Mouse (Mus musculus): Measurements from ENCODE around the gene Tfr2. TPM values are rescaled to one million over a fixed set of nuclear protein-coding genes. Genes with fewer than 3 reads are reported as not detected.

Tfr2 gene
- polyA plus RNA-seq, 1 experiment from 2014 or later = 4.2 TPM

DNA sequence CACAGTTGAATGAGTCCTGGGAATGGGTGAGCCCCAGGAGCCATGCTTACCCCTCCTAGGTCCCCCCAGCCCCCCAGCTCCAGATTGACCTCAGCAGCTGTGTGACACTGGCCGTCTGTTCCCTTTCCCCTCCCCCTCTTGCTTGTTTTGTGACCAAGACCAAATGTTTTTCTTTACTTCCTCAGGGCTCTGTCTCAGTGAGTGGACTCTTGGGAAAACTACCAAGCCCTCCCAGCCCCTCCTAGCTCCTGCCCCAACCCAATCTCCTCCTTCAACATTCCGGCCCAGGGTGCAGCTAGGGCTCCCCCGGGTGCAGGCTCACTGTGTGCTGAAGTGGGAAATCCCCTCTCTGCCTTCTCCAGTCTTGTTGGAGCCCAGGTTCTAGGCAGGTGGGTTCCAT lies 61.0 kb downstream of the Tfr2 start:
- ATAC-seq (ENCODE audit: low FRiP score) = no peak
- no peaks in the 10 kb centered on the region for H3K27me3 ChIP-seq (replicated peaks)
- peak overlapping the region; percentile 89 for H3K9ac ChIP-seq (replicated peaks)
- H3K27ac ChIP-seq (replicated peaks) = peak overlapping the region; percentile 60; the same call in 1 of the 2 replicates
- H3K4me1 ChIP-seq = peaks cover 43% of the 10 kb centered on the region
- peak overlapping the region; percentile 99 for H3K4me3 ChIP-seq (replicated peaks)
- H3K4me2 ChIP-seq = peak overlapping the region; percentile 96
- H3K9me3 ChIP-seq (replicated peaks) = no peaks in the 10 kb centered on the region
- 33% methylated on average over 3 of the region's 3 CpGs for WGBS
- peaks cover 17% of the 10 kb centered on the region for H3K36me3 ChIP-seq

DNA sequence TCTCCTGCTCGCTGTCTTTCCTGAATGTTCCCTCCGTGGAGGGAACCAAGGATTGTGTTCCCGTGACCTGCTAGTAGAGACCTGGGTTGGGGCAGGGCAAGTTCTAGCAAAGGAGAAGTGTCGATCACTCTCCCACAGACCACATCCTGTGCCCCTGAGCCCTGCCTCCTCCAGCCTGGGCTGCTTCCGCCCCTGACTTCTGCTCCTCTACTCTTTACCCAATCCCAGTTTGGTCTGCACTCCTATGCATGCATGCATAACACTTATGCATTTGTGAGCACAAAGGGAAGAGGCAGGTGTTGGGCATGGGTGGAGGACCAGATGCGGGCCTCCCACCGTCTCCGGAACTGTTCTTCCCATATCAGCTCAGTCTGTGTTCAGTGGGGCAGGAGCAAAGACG lies 61.5 kb downstream of the Tfr2 start:
- ATAC-seq (ENCODE audit: low FRiP score) = no peak
- H3K9ac ChIP-seq (replicated peaks) = peak overlapping the region; percentile 28; the same call in 1 of the 2 replicates
- H3K4me1 ChIP-seq = peaks cover 43% of the 10 kb centered on the region
- peaks cover 23% of the 10 kb centered on the region for H3K36me3 ChIP-seq
- no peaks in the 10 kb centered on the region for H3K9me3 ChIP-seq (replicated peaks)
- WGBS = 63% methylated on average over 9 of the region's 9 CpGs
- peak overlapping the region; percentile 96 for H3K4me2 ChIP-seq
- H3K27ac ChIP-seq (replicated peaks) = peak overlapping the region; percentile 38; the same call in 1 of the 2 replicates
- H3K27me3 ChIP-seq (replicated peaks) = no peaks in the 10 kb centered on the region
- no peak overlapping the region; the same call in 1 of the 2 replicates for H3K4me3 ChIP-seq (replicated peaks)

DNA sequence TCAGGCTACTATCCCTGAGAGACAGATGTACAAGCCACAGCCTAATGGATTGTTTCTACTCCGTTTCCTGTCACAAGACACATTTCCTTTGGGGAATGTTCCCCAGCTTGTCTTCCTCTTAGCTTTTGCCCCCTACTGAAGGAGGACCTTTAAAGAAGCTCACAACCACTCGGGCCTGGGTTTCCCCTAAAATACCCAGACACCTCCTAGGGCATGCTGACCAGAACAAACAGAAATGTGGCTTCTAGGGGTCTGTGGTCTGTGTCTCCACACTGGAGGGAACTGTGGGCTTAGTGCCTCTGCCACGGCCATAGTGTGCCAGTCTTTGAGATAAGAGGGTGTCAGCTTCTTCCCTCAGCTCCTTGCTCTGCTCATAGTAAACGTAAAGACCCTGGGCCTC lies 62.0 kb downstream of the Tfr2 start:
- H3K36me3 ChIP-seq = peaks cover 26% of the 10 kb centered on the region
- H3K4me2 ChIP-seq = peak overlapping the region; percentile 96
- no peaks in the 10 kb centered on the region for H3K27me3 ChIP-seq (replicated peaks)
- H3K27ac ChIP-seq (replicated peaks) = peak overlapping the region; percentile 41; the same call in 1 of the 2 replicates
- H3K4me1 ChIP-seq = peaks cover 43% of the 10 kb centered on the region
- peak overlapping the region; percentile 17; the same call in 1 of the 2 replicates for H3K9ac ChIP-seq (replicated peaks)
- H3K9me3 ChIP-seq (replicated peaks) = no peaks in the 10 kb centered on the region
- ATAC-seq (ENCODE audit: low FRiP score) = no peak
- H3K4me3 ChIP-seq (replicated peaks) = no peak overlapping the region
- WGBS = 69% methylated on average over 4 of the region's 4 CpGs

DNA sequence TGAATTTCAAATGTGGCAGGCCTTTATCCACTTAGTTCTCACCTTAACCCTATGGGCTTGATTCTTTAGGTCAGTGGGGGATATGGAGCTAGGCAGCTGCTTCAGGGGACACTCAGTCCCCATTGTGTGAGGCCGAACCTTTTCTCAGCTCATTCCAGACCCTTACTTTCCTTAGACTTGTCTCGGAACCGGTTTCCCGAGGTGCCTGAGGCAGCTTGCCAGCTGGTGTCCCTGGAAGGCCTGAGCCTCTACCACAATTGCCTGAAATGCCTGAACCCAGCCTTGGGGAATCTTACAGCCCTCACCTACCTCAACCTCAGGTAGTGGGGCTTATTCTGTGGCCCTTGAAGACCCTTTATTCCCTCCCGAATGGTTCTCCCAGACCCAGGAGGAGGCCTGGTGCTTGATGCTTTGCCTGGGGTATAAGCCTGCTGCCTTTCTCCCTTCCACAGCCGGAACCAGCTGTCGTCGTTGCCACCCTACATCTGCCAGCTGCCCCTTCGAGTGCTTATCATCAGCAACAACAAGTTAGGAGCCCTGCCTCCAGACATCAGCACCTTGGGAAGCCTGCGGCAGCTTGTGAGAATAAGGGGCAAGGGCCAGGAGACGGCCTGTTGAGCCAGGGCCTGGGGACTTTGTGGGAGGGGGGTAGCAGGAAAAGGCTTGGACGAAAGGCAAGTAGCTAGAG lies 63.9 kb downstream of the Tfr2 start:
- no peaks in the 10 kb centered on the region for H3K9me3 ChIP-seq (replicated peaks)
- ATAC-seq (ENCODE audit: low FRiP score) = no peak
- no peak overlapping the region for H3K4me2 ChIP-seq
- no peak overlapping the region for H3K27ac ChIP-seq (replicated peaks)
- peaks cover 46% of the 10 kb centered on the region for H3K36me3 ChIP-seq
- no peaks in the 10 kb centered on the region for H3K27me3 ChIP-seq (replicated peaks)
- no peak overlapping the region for H3K4me3 ChIP-seq (replicated peaks)
- H3K4me1 ChIP-seq = peaks cover 37% of the 10 kb centered on the region
- H3K9ac ChIP-seq (replicated peaks) = no peak overlapping the region; the same call in 1 of the 2 replicates
- WGBS = 82% methylated on average over 12 of the region's 12 CpGs

Small RNA genes lying within 50 kb of the gene (microRNA-seq; reads per million reads assigned to microRNA genes)
- gene Mir6418 = 1.2 reads per million

Other genes with a start within 250 kb of the Tfr2 start
- 26.5 and 26.8 TPM in 2 replicates for gene Slc12a9, start 236.2 kb upstream of the Tfr2 start, polyA plus RNA-seq (2015; fragmentation: Nextera tagmentation; extraction: Ambion mirVana)
- 6.9 and 11.5 TPM in 2 replicates for gene Ephb4, start 219.7 kb upstream of the Tfr2 start, polyA plus RNA-seq (2015; fragmentation: Nextera tagmentation; extraction: Ambion mirVana)
- gene Zan, start 92.8 kb upstream of the Tfr2 start, polyA plus RNA-seq (2015; fragmentation: Nextera tagmentation; extraction: Ambion mirVana) = 0.14 and 0.22 TPM in 2 replicates
- gene Pop7, start 67.3 kb upstream of the Tfr2 start, polyA plus RNA-seq (2015; fragmentation: Nextera tagmentation; extraction: Ambion mirVana) = 76.5 and 81.6 TPM in 2 replicates
- 15.7 and 16.7 TPM in 2 replicates for gene Gigyf1, start 51.3 kb upstream of the Tfr2 start, polyA plus RNA-seq (2015; fragmentation: Nextera tagmentation; extraction: Ambion mirVana)
- gene Epo, start 36.6 kb upstream of the Tfr2 start, polyA plus RNA-seq (2015; fragmentation: Nextera tagmentation; extraction: Ambion mirVana) = not detected in 2 replicates
- gene Gnb2, start 36.3 kb upstream of the Tfr2 start, polyA plus RNA-seq (2015; fragmentation: Nextera tagmentation; extraction: Ambion mirVana) = 503 and 540 TPM in 2 replicates
- 203 and 258 TPM in 2 replicates for gene Actl6b, start 16.3 kb upstream of the Tfr2 start, polyA plus RNA-seq (2015; fragmentation: Nextera tagmentation; extraction: Ambion mirVana)
- 64.6 and 66.9 TPM in 2 replicates for gene Mospd3, start 31.2 kb downstream of the Tfr2 start, polyA plus RNA-seq (2015; fragmentation: Nextera tagmentation; extraction: Ambion mirVana)
- 48.4 and 54.1 TPM in 2 replicates for gene Pcolce, start 43.9 kb downstream of the Tfr2 start, polyA plus RNA-seq (2015; fragmentation: Nextera tagmentation; extraction: Ambion mirVana)
- 0.09 and 0.17 TPM in 2 replicates for gene Fbxo24, start 59.2 kb downstream of the Tfr2 start, polyA plus RNA-seq (2015; fragmentation: Nextera tagmentation; extraction: Ambion mirVana)
- gene Lrch4, start 59.3 kb downstream of the Tfr2 start, polyA plus RNA-seq (2015; fragmentation: Nextera tagmentation; extraction: Ambion mirVana) = 16.0 and 27.4 TPM in 2 replicates
- 7.9 and 9.0 TPM in 2 replicates for gene Gm20605, start 59.3 kb downstream of the Tfr2 start, polyA plus RNA-seq (2015; fragmentation: Nextera tagmentation; extraction: Ambion mirVana)
- gene Sap25, start 71.5 kb downstream of the Tfr2 start, polyA plus RNA-seq (2015; fragmentation: Nextera tagmentation; extraction: Ambion mirVana) = 5.4 TPM in 2 replicates
- 0.12 and 0.37 TPM in 2 replicates for gene Irs3, start 75.9 kb downstream of the Tfr2 start, polyA plus RNA-seq (2015; fragmentation: Nextera tagmentation; extraction: Ambion mirVana)
- 20.5 and 21.6 TPM in 2 replicates for gene Agfg2, start 114.9 kb downstream of the Tfr2 start, polyA plus RNA-seq (2015; fragmentation: Nextera tagmentation; extraction: Ambion mirVana)
- gene Nyap1, start 171.8 kb downstream of the Tfr2 start, polyA plus RNA-seq (2015; fragmentation: Nextera tagmentation; extraction: Ambion mirVana) = 32.7 and 41.3 TPM in 2 replicates
- gene Tsc22d4, start 175.9 kb downstream of the Tfr2 start, polyA plus RNA-seq (2015; fragmentation: Nextera tagmentation; extraction: Ambion mirVana) = 110 and 134 TPM in 2 replicates
- gene Ppp1r35, start 209.0 kb downstream of the Tfr2 start, polyA plus RNA-seq (2015; fragmentation: Nextera tagmentation; extraction: Ambion mirVana) = 38.2 and 42.3 TPM in 2 replicates
- gene Mepce, start 217.8 kb downstream of the Tfr2 start, polyA plus RNA-seq (2015; fragmentation: Nextera tagmentation; extraction: Ambion mirVana) = 10.0 and 12.7 TPM in 2 replicates
- 14.9 and 17.0 TPM in 2 replicates for gene Zcwpw1, start 218.0 kb downstream of the Tfr2 start, polyA plus RNA-seq (2015; fragmentation: Nextera tagmentation; extraction: Ambion mirVana)